Mouse (Mus musculus) MEL (cell line): Measurements from ENCODE around the gene Rora.

Source experiments
- CTCF ChIP-seq, 3 experiments: IDR thresholded peaks in 2 of 3; conservative IDR thresholded peaks in 1 of 3; 2 replicates each; pipeline ENCODE4 v1.5.1; 2011 to 2012; ENCODE audit warnings: low read length in 3 of 3, low read depth in 2 of 3, mild to moderate bottlenecking in 2 of 3, improper control_type of control experiment in 1 of 3, inconsistent platforms in 1 of 3, mixed read lengths in 1 of 3, moderate library complexity in 1 of 3; ENCODE audit not compliant: control insufficient read depth in 1 of 3, insufficient read depth in 1 of 3, poor library complexity in 1 of 3, severe bottlenecking in 1 of 3
- GATA1 ChIP-seq: IDR thresholded peaks from 2 replicates; pipeline ENCODE4 v1.6.1; 2011; ENCODE audit warnings: low read depth, low read length, improper control_type of control experiment
- JUND ChIP-seq: IDR thresholded peaks from 2 replicates; pipeline ENCODE4 v1.6.1; 2011; ENCODE audit warnings: low read depth, mild to moderate bottlenecking, improper control_type of control experiment, low read length

GRCm38 (mm10) chr9:68735886-68736285 lies 82.3 kb downstream of the Rora start:
- no peak for TF ChIP-seq JUND
- TF ChIP-seq CTCF (IDR thresholded peaks at IDR 0.05 in 2 of 3, conservative IDR thresholded peaks at IDR 0.05 in 1 of 3; ENCODE audit: control insufficient read depth in 1 of 3, insufficient read depth in 1 of 3, low read depth in 2 of 3, low read length in 3 of 3, poor library complexity in 1 of 3, severe bottlenecking in 1 of 3) = no peak
- no peak for TF ChIP-seq GATA1
